Mouse (Mus musculus): ENCODE measurements around the gene Ccdc92b.

- TF ChIP-seq CTCF (conservative IDR thresholded peaks at IDR 0.05 in 1 of 2, IDR thresholded peaks at IDR 0.05 in 1 of 2; ENCODE audit: low read depth in 2 of 2, low read length in 2 of 2) (no peak), POLR2A (IDR thresholded peaks at IDR 0.05; ENCODE audit: low read depth, low read length) (no peak), JUN (IDR thresholded peaks at IDR 0.05; ENCODE audit: insufficient read depth, low read depth, low read length) (no peak), ZMIZ1 (IDR thresholded peaks at IDR 0.05; ENCODE audit: low read depth, low read length) (no peak), HCFC1 (IDR thresholded peaks at IDR 0.05; ENCODE audit: low read depth, low read length) (no peak), EP300 (IDR thresholded peaks at IDR 0.05; ENCODE audit: low read length) (no peak), KAT2A (IDR thresholded peaks at IDR 0.05; ENCODE audit: insufficient replicate concordance, low read length) (no peak), ZKSCAN1 (IDR thresholded peaks at IDR 0.05; ENCODE audit: borderline replicate concordance, low read depth, low read length) (no peak), PAX5 (IDR thresholded peaks at IDR 0.05; ENCODE audit: low read length) (no peak), SMC3 (IDR thresholded peaks at IDR 0.05; ENCODE audit: low read depth, low read length) (no peak)
These were observed 8.0 kb upstream of the Ccdc92b start for GRCm38 (mm10) chr11:74611437-74611836.

Data from CH12.LX (cell line).